Mouse (Mus musculus): ENCODE data around the gene Cltc. TPM values are rescaled to one million over a fixed set of nuclear protein-coding genes. Genes with fewer than 3 reads are reported as not detected.

The Cltc gene
- total and polyA plus RNA-seq, 3 experiments = 73.6 to 500 (median 263) TPM

DNA sequence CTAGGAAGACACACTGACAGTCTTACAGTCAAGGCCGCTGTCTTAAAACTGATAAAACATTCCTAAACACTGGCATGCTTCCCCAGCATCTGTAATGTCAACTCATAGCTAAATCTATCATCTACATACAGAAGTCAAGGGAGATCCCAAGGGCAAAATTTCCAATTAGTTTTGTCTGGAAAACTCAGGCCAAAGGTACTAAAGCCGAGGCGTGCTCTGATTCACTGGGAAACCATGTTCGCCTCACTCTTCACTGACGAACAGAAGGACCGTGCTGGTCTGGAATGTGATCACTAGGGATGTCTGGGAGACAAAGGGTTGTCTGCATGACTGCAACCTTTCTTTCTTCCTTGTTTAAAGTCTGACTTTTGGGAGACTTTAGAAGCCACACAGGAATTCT, 106.7 kb downstream of the Cltc start:
- H3K27me3 ChIP-seq (ENCODE audit: insufficient read depth, low read length) = no peaks in the 10 kb centered on the region
- H3K36me3 ChIP-seq (replicated peaks) = peaks cover 66% of the 10 kb centered on the region
- DNase-seq (ENCODE audit: low spot score) (no peak), ATAC-seq (ENCODE audit: extremely low read depth, insufficient number of reproducible peaks, low FRiP score, poor library complexity, severe bottlenecking) (no peak)
- peaks cover 20% of the 10 kb centered on the region for H3K4me1 ChIP-seq (ENCODE audit: insufficient read depth, low read depth, low read length)
- no peaks in the 10 kb centered on the region for H3K9me3 ChIP-seq (replicated peaks)
- H3K4me3 ChIP-seq (ENCODE audit: low read depth, low read length) = no peak overlapping the region
- no peak for TF ChIP-seq POLR2AphosphoS5 (IDR thresholded peaks at IDR 0.05; ENCODE audit: insufficient replicate concordance, low read depth, low read length)
- TF ChIP-seq CTCF (IDR thresholded peaks at IDR 0.05; ENCODE audit: low read depth, low read length) = no peak
- no peak for TF ChIP-seq GATA2 (IDR thresholded peaks at IDR 0.05; ENCODE audit: borderline replicate concordance, low read depth, low read length)
- TF ChIP-seq TAL1 (conservative IDR thresholded peaks at IDR 0.05; ENCODE audit: low read depth, low read length) = no peak
- TF ChIP-seq GATA1 (IDR thresholded peaks at IDR 0.05; ENCODE audit: borderline replicate concordance, low read length) = no peak

- ATAC-seq (ENCODE audit: extremely low read depth, insufficient number of reproducible peaks, low FRiP score, poor library complexity, severe bottlenecking) (no peak), DNase-seq (ENCODE audit: low spot score) (no peak)
- TF ChIP-seq CTCF (IDR thresholded peaks at IDR 0.05; ENCODE audit: low read depth, low read length) = no peak
- TF ChIP-seq GATA1 (IDR thresholded peaks at IDR 0.05; ENCODE audit: borderline replicate concordance, low read length) = no peak
- no peak for TF ChIP-seq POLR2AphosphoS5 (IDR thresholded peaks at IDR 0.05; ENCODE audit: insufficient replicate concordance, low read depth, low read length)
- TF ChIP-seq TAL1 (conservative IDR thresholded peaks at IDR 0.05; ENCODE audit: low read depth, low read length) = no peak
- TF ChIP-seq GATA2 (IDR thresholded peaks at IDR 0.05; ENCODE audit: borderline replicate concordance, low read depth, low read length) = no peak
- Histone ChIP-seq H3K36me3 (replicated peaks) (peaks cover 66% of the 10 kb centered on the region), H3K27me3 (ENCODE audit: insufficient read depth, low read length) (no peaks in the 10 kb centered on the region), H3K9me3 (replicated peaks) (no peaks in the 10 kb centered on the region), H3K4me1 (ENCODE audit: insufficient read depth, low read depth, low read length) (peaks cover 15% of the 10 kb centered on the region), H3K4me3 (ENCODE audit: low read depth, low read length) (no peak overlapping the region)
Measured at GRCm38 (mm10) chr11:86649542-86649941, 107.8 kb downstream of the Cltc start.

- DNase-seq (ENCODE audit: low spot score) = no peak
- H3K4me1 ChIP-seq (ENCODE audit: insufficient read depth, low read depth, low read length) = peaks cover 8% of the 10 kb centered on the region; the same call in 1 of the 2 replicates
- no peaks in the 10 kb centered on the region for H3K27me3 ChIP-seq (ENCODE audit: insufficient read depth, low read length)
- ATAC-seq (ENCODE audit: extremely low read depth, insufficient number of reproducible peaks, low FRiP score, poor library complexity, severe bottlenecking) = no peak
- peaks cover 68% of the 10 kb centered on the region for H3K36me3 ChIP-seq (replicated peaks)
- H3K4me3 ChIP-seq (ENCODE audit: low read depth, low read length) = no peak overlapping the region
- no peaks in the 10 kb centered on the region for H3K9me3 ChIP-seq (replicated peaks)
- TF ChIP-seq GATA2 (IDR thresholded peaks at IDR 0.05; ENCODE audit: borderline replicate concordance, low read depth, low read length) = no peak
- TF ChIP-seq TAL1 (conservative IDR thresholded peaks at IDR 0.05; ENCODE audit: low read depth, low read length) = no peak
- no peak for TF ChIP-seq POLR2AphosphoS5 (IDR thresholded peaks at IDR 0.05; ENCODE audit: insufficient replicate concordance, low read depth, low read length)
- TF ChIP-seq GATA1 (IDR thresholded peaks at IDR 0.05; ENCODE audit: borderline replicate concordance, low read length) = no peak
- TF ChIP-seq CTCF (IDR thresholded peaks at IDR 0.05; ENCODE audit: low read depth, low read length) = no peak
Measured at GRCm38 (mm10) chr11:86647706-86648447, 109.5 kb downstream of the Cltc start.

DNA sequence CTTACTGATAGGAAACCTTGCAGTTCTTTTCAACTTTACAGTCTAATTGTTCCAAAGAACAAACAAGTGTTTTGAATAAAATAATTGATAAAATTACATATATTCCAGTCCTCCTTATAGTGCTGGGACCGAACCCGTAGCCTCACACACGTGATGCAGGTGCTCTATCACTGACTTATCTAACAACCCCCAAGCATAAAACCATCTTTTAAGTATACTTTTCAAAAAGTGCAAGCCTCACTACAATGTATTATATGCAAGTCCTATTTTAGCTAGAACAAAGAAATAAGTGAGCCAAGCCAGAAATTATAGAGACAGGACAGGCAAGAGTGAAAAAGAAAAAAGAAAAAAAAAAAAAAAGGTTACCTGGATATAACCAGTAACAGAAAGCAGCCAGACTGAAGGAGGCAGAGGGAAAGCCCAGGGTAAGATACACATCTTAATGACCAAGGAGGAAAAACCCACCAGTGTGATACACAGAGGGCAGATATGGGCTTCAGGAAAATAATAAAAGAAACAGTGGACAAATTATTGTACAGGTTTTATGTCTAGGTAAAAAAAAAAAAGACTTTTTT, 110.4 kb downstream of the Cltc start:
- TF ChIP-seq TAL1 (conservative IDR thresholded peaks at IDR 0.05; ENCODE audit: low read depth, low read length) (no peak), POLR2AphosphoS5 (IDR thresholded peaks at IDR 0.05; ENCODE audit: insufficient replicate concordance, low read depth, low read length) (no peak)
- DNase-seq (ENCODE audit: low spot score) = no peak
- H3K36me3 ChIP-seq (replicated peaks) = peaks cover 67% of the 10 kb centered on the region
- H3K4me1 ChIP-seq (ENCODE audit: insufficient read depth, low read depth, low read length) = 0 out of 2 replicates have a peak, but pooled peaks cover 3% of the 10 kb centered on the region
- no peaks in the 10 kb centered on the region for H3K27me3 ChIP-seq (ENCODE audit: insufficient read depth, low read length)
- H3K4me3 ChIP-seq (ENCODE audit: low read depth, low read length) = no peak overlapping the region
- no peaks in the 10 kb centered on the region for H3K9me3 ChIP-seq (replicated peaks)
- ATAC-seq (ENCODE audit: extremely low read depth, insufficient number of reproducible peaks, low FRiP score, poor library complexity, severe bottlenecking) = no peak

GRCm38 (mm10) chr11:86646136-86646834, 111.1 kb downstream of the Cltc start:
- no peak for TF ChIP-seq CTCF (IDR thresholded peaks at IDR 0.05; ENCODE audit: low read depth, low read length)
- TF ChIP-seq GATA2 (IDR thresholded peaks at IDR 0.05; ENCODE audit: borderline replicate concordance, low read depth, low read length) = no peak
- TF ChIP-seq POLR2AphosphoS5 (IDR thresholded peaks at IDR 0.05; ENCODE audit: insufficient replicate concordance, low read depth, low read length) = no peak
- TF ChIP-seq TAL1 (conservative IDR thresholded peaks at IDR 0.05; ENCODE audit: low read depth, low read length) = no peak
- TF ChIP-seq GATA1 (IDR thresholded peaks at IDR 0.05; ENCODE audit: borderline replicate concordance, low read length) = no peak
- H3K4me3 ChIP-seq (ENCODE audit: low read depth, low read length) = no peak overlapping the region
- 0 out of 2 replicates have a peak, but pooled peaks cover 3% of the 10 kb centered on the region for H3K4me1 ChIP-seq (ENCODE audit: insufficient read depth, low read depth, low read length)
- no peak for DNase-seq (ENCODE audit: low spot score)
- no peaks in the 10 kb centered on the region for H3K27me3 ChIP-seq (ENCODE audit: insufficient read depth, low read length)
- peaks cover 70% of the 10 kb centered on the region for H3K36me3 ChIP-seq (replicated peaks)
- no peak for ATAC-seq (ENCODE audit: extremely low read depth, insufficient number of reproducible peaks, low FRiP score, poor library complexity, severe bottlenecking)
- no peaks in the 10 kb centered on the region for H3K9me3 ChIP-seq (replicated peaks)

GRCm38 (mm10) chr11:86644553-86644952, 112.8 kb downstream of the Cltc start:
- H3K9me3 ChIP-seq (replicated peaks) = no peaks in the 10 kb centered on the region
- TF ChIP-seq CTCF (IDR thresholded peaks at IDR 0.05; ENCODE audit: low read depth, low read length) (no peak), TAL1 (conservative IDR thresholded peaks at IDR 0.05; ENCODE audit: low read depth, low read length) (no peak), GATA1 (IDR thresholded peaks at IDR 0.05; ENCODE audit: borderline replicate concordance, low read length) (no peak), GATA2 (IDR thresholded peaks at IDR 0.05; ENCODE audit: borderline replicate concordance, low read depth, low read length) (no peak), POLR2AphosphoS5 (IDR thresholded peaks at IDR 0.05; ENCODE audit: insufficient replicate concordance, low read depth, low read length) (no peak)
- ATAC-seq (ENCODE audit: extremely low read depth, insufficient number of reproducible peaks, low FRiP score, poor library complexity, severe bottlenecking) (no peak), DNase-seq (ENCODE audit: low spot score) (no peak)
- no peaks in the 10 kb centered on the region for H3K27me3 ChIP-seq (ENCODE audit: insufficient read depth, low read length)
- H3K4me3 ChIP-seq (ENCODE audit: low read depth, low read length) = no peak overlapping the region
- H3K4me1 ChIP-seq (ENCODE audit: insufficient read depth, low read depth, low read length) = 0 out of 2 replicates have a peak, but pooled peaks cover 3% of the 10 kb centered on the region
- H3K36me3 ChIP-seq (replicated peaks) = peaks cover 73% of the 10 kb centered on the region

Other genes with a start within 250 kb of the Cltc start
- 59.9 and 73.0 TPM in 2 replicates for gene Rps6kb1, start 212.8 kb downstream of the Cltc start, total RNA-seq (2014; fragmentation: Nextera tagmentation)
- gene Rps6kb1, start 212.8 kb downstream of the Cltc start, total RNA-seq (2017) = 31.7 and 38.1 TPM in 2 replicates
- 17.2 and 17.6 TPM in 2 replicates for gene Rps6kb1, start 212.8 kb downstream of the Cltc start, polyA plus RNA-seq (2012)
- gene Tubd1, start 212.6 kb downstream of the Cltc start, total RNA-seq (2014; fragmentation: Nextera tagmentation) = 11.7 and 13.7 TPM in 2 replicates
- 8.6 and 10.6 TPM in 2 replicates for gene Tubd1, start 212.6 kb downstream of the Cltc start, total RNA-seq (2017)
- 0.25 and 0.29 TPM in 2 replicates for gene Tubd1, start 212.6 kb downstream of the Cltc start, polyA plus RNA-seq (2012)
- gene Vmp1, start 73.7 kb downstream of the Cltc start, total RNA-seq (2014; fragmentation: Nextera tagmentation) = 166 and 188 TPM in 2 replicates
- gene Vmp1, start 73.7 kb downstream of the Cltc start, total RNA-seq (2017) = 156 and 163 TPM in 2 replicates
- 15.2 and 19.1 TPM in 2 replicates for gene Vmp1, start 73.7 kb downstream of the Cltc start, polyA plus RNA-seq (2012)
- gene Ptrh2, start 73.6 kb downstream of the Cltc start, total RNA-seq (2014; fragmentation: Nextera tagmentation) = 21.8 and 29.6 TPM in 2 replicates
- gene Ptrh2, start 73.6 kb downstream of the Cltc start, total RNA-seq (2017) = 41.0 and 44.7 TPM in 2 replicates
- 1.2 and 1.7 TPM in 2 replicates for gene Ptrh2, start 73.6 kb downstream of the Cltc start, polyA plus RNA-seq (2012)
- gene Dhx40, start 50.2 kb upstream of the Cltc start, total RNA-seq (2014; fragmentation: Nextera tagmentation) = 23.5 and 36.8 TPM in 2 replicates
- gene Dhx40, start 50.2 kb upstream of the Cltc start, total RNA-seq (2017) = 24.7 and 25.0 TPM in 2 replicates
- 6.0 and 6.2 TPM in 2 replicates for gene Dhx40, start 50.2 kb upstream of the Cltc start, polyA plus RNA-seq (2012)
- 4.8 and 7.0 TPM in 2 replicates for gene Ypel2, start 236.1 kb upstream of the Cltc start, total RNA-seq (2014; fragmentation: Nextera tagmentation)
- gene Ypel2, start 236.1 kb upstream of the Cltc start, total RNA-seq (2017) = 6.1 and 8.2 TPM in 2 replicates
- gene Ypel2, start 236.1 kb upstream of the Cltc start, polyA plus RNA-seq (2012) = 1.2 and 1.5 TPM in 2 replicates